Mouse (Mus musculus) testis, adult 2 months (tissue): ENCODE data around the gene Foxm1.

Experiments used
- CTCF ChIP-seq: fragments of 200-500 bp; IDR thresholded peaks from 2 replicates; pipeline ENCODE4 v1.5.1; 2012; ENCODE audit warnings: low read depth, mild to moderate bottlenecking, inconsistent platforms, low read length, moderate library complexity; ENCODE audit not compliant: control insufficient read depth, insufficient read depth, insufficient replicate concordance
- POLR2A ChIP-seq: fragments of 200-500 bp; IDR thresholded peaks from 2 replicates; pipeline ENCODE4 v1.6.1; 2012; ENCODE audit warnings: low read depth, mild to moderate bottlenecking, inconsistent platforms, low read length, moderate library complexity; ENCODE audit not compliant: control insufficient read depth

DNA sequence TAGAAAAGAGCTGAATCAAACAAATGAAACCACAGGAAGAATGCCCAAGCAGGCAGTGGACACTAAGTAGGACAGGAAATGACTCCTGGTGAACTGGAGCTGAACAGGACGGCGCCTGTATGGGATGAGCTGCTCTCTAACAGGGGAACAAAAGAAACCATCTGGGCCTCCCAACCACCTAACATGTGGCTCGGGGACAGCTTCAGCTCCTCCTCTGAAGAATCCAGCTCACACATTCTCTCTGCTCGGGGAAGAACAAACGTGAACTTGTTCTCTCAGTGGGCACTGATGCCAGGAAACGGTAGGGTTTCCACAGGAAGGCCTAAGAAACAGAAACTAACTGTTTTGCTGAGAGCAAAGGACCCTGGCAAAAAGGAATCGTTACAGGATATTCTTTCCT lies 13.1 kb upstream of the Foxm1 start:
- TF ChIP-seq CTCF (no peak), POLR2A (no peak)
